In the genomic region with DNA sequence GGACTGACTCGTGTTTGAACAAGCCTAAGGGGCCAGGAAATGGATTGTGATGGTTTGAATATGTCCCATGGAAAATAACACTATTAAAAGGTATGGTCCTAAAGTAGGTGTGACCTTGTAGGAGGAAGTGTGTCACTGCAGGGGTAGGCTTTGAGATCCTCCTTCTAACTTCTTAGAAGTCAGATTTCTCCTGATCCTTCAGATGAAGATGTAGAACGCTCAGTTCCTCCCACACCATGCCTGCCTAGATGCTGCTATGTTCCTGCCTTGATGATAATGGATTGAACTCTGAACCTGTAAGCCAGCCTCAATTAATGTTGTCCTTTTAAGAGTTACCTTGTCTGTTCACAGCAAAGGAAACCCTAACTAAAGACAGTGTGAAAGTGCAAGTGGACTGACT, we compare ENCODE assay signal across 22 mouse cellular contexts.
"Had no signal": no experiment of that assay in that cellular context is flagged by ENCODE, and none has a peak within 500 bp of the region (broad histone marks: within the 10 kb centered on the region; RNA-seq: fewer than 3 reads in every experiment).

No protein-coding gene starts in this region.

- H3K27me3 ChIP-seq: limb, embryonic 12.5 days; limb, embryonic 15.5 days; lung, embryonic 15.5 days; neural tube, embryonic 12.5 days; neural tube, embryonic 15.5 days; stomach, embryonic 15.5 days had no signal

- H3K27ac ChIP-seq: kidney, postnatal 0 days; left cerebral cortex, adult 2 months; limb, embryonic 12.5 days; limb, embryonic 15.5 days; liver, embryonic 14.5 days; lung, embryonic 15.5 days; neural tube, embryonic 12.5 days; neural tube, embryonic 15.5 days; stomach, embryonic 15.5 days had no signal

- H3K36me3 ChIP-seq: lung, embryonic 15.5 days; neural tube, embryonic 12.5 days; neural tube, embryonic 15.5 days had no signal

- H3K4me1 ChIP-seq: neural tube, embryonic 15.5 days; stomach, embryonic 15.5 days had no signal

- H3K4me2 ChIP-seq: limb, embryonic 12.5 days; limb, embryonic 15.5 days; lung, embryonic 15.5 days; midbrain, embryonic 11.5 days; neural tube, embryonic 12.5 days; neural tube, embryonic 15.5 days; stomach, embryonic 15.5 days had no signal

- H3K9ac ChIP-seq: limb, embryonic 12.5 days; limb, embryonic 15.5 days; liver, embryonic 14.5 days; lung, embryonic 15.5 days; neural tube, embryonic 12.5 days; neural tube, embryonic 15.5 days; stomach, embryonic 15.5 days had no signal

- H3K9me3 ChIP-seq: limb, embryonic 12.5 days; limb, embryonic 15.5 days; lung, embryonic 15.5 days; neural tube, embryonic 12.5 days; neural tube, embryonic 15.5 days; stomach, embryonic 15.5 days had no signal

- H3K4me3 ChIP-seq: left cerebral cortex, adult 2 months; limb, embryonic 12.5 days; limb, embryonic 15.5 days; lung, embryonic 15.5 days; neural tube, embryonic 12.5 days; neural tube, embryonic 15.5 days; stomach, embryonic 15.5 days had no signal

- DNase-seq: kidney, adult 2 months; kidney, postnatal 36 days; layer of hippocampus, postnatal 36 days; left cerebral cortex, postnatal 4 days; lung, adult 18-20 months; lung, postnatal 10 days; lung, postnatal 4 days; midbrain, embryonic 14.5 days; right cerebral cortex, adult 18-20 months; right cerebral cortex, postnatal 14 days; spleen, adult 18-20 months; thymus, postnatal 25 days had no signal
